Mouse (Mus musculus) cerebellum, adult 11-12 months (tissue): ENCODE measurements at regions not wholly inside any gene's neighbourhood (a gene's known extent, or its start where the extent isn't known, plus 50 kb on each side); places are given as distances from the start of the nearest gene placed in this dataset.

ENCODE experiments used
- DNase-seq: peaks from one replicate; pipeline ENCODE4 v3.0.0; 2022

DNA sequence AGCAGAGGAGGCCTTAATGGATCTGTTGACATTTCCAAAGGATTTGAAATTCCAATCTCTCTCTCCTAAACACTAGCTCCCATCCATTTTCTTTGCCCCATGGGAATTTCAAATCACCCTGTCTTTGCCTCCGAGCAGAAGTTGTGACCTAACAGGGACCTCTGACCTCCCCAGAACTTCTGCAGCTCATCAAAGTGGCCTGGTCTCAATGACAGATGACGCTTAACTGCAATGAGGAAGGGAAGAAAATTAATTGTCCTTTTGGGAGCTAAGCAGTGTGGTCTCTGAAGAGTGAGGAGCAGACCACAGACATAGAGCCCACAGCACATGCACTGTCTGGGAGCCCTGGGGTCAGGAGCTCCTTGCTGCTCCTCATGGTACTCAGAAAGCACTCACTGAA is 155.3 kb downstream of the Tox3 start:
- no peak for DNase-seq

DNA sequence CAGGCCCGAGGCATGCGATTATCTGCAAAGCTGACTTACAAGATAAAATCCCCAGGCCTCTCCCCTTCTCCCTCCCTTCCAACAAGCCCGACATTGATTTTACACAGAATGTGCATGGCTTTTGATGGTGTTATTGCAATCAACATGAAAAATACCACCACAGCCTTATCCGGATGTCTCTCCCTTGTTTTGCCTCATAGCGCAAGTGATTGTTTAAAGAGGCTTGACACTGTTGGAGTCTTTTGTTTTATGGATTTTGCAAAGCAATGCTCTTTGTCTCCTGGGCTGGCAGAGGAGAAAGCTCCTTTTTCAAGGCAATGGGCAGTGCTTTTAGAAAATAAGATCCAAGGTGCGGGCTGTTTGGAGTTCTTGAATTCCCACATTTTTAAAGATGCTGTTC is 165.3 kb downstream of the Tox3 start:
- DNase-seq = no peak

DNA sequence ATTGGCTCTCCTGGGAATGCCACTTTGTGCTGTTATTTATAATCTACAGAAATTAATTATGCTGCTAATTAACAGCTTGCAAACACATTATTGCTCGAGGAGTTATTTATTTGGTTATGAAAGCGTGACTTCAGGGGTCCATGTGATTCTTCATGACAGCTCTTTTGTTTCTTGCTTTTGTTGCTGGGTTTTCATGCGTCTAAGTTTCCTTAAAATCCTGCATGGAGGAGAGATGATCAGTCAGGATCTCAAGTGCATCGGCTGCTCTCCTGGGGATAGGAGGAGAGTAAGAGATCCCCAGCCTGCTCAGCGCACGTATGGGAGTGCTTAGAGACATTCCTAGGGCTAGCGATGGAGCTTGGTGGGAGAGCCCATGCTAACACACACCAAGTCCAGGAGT is 171.4 kb downstream of the Tox3 start:
- DNase-seq = no peak

DNA sequence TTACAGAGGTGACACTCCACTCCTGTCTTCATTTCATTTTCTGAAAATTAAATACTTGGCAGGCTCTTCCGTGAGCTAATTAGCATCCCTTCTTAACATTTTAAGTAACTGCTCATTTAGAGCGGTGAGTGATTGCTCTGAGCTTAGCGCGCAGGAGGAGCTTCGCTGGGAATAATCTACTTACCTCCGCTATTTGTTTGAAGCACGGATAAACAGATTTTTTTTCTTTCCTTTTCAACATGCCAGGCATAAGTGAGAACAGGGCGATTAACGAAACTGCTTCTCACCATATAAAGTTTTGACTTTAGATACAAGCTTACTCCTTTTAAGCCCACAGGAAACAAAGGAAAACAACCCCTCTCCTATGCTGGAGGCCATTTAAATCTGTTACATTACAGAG is 171.8 kb downstream of the Tox3 start:
- DNase-seq = no peak

DNA sequence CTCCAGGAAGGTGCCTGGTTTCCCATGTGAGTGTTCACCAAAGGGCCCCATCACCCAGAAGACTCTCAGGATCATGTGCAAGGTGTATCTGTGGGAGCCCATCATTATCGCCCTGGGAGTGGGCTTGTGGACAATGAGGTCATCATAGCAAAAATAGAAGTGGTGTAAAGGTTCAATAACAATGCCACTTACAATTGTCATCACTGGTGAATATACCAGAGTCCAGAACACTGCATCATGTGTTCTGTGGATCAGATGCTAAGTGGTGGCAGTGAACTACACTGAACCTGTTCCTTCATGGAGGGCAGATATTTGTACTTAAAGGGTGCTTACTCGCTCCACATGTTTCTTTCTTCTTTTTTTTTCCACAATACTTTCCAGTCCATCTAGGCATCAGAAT is 181.5 kb downstream of the Tox3 start:
- DNase-seq = no peak

DNA sequence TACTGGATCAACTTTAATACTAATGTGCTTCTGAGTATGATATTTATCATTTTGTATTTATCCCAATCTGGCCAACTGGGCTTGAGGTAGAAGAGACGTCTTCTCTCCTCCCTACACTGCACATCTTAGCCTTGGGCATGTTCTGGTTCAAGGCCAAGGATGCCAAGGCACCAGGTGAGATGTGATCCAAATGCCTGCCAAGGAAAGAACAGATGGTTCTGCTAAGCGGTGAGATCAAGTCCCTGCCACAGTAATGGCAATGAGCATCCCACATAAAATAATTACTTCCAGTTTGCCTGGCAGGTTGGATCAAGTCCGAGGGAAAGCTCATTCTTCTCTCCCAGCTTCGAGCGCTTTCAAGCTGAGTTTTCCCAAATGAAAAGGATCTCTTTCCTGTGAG is 196.7 kb downstream of the Tox3 start:
- peak; percentile 72 for DNase-seq

DNA sequence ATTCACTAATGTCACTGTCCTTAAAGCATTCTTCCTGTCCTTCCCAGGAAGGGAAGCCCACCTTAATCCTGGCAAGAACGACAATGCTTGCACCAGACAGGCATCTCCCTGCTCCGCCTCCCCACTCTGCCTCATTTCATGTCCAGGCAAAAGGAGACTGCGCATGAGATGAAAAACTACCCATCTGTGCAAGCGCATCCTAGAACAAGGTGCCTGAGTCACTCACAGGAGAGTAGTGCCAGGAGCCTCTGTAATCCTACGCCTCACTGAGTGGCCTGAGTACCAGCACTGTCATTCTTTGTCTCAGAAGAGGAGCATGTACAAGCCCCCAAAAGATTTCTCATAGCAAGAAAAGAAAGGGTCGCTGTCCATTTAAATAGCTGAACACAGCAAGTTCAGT is 198.2 kb downstream of the Tox3 start:
- DNase-seq = no peak

- no peak for DNase-seq
Measured at GRCm38 (mm10) chr8:90134626-90135025, 213.5 kb downstream of the Tox3 start.

- no peak for DNase-seq
Measured at GRCm38 (mm10) chr8:90130704-90131267, 217.4 kb downstream of the Tox3 start.

GRCm38 (mm10) chr8:90125426-90125825 is 222.7 kb downstream of the Tox3 start:
- no peak for DNase-seq

DNA sequence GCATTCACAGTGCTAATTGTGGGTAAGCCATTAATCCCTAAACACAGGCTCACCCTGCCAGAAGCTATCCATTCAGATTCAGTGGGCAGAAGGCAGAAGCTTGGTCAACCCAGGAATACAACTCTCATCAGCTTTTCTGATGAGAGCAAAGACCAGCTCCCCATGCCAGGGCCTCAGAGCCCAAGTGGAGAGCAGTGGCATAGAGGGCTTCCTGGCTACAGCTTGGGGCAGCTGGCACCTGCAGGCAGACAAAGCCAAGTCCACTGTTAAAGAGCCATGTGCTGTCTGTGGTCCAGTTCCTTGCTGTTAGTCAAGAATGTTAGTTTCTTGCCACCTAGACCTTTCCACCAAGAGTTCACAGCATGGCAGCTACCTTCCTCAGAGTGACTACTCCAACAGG is 225.0 kb downstream of the Tox3 start:
- peak; percentile 9 for DNase-seq

GRCm38 (mm10) chr8:90121935-90122334 is 226.2 kb downstream of the Tox3 start:
- no peak for DNase-seq

GRCm38 (mm10) chr8:90121017-90121416 is 227.1 kb downstream of the Tox3 start:
- DNase-seq = no peak

DNA sequence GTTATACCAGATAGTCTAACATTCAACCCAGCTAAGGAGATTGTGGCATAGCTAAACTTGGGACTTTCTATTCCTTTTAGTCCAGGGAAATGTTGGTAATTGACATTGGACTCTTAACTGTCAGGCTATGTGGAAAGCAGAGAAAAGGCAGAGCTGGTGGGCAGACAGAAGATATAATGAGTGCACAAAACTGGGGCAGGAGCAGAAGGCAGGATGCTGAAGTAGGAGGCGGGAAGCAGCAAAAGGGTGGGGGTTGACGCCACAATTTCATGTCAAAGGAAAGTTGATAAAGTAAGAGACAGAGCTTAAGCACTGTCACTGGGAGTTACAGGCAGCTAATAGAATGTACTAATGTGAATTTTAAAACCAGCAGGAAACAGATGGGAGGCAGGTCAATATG is 232.7 kb downstream of the Tox3 start:
- DNase-seq = no peak

DNA sequence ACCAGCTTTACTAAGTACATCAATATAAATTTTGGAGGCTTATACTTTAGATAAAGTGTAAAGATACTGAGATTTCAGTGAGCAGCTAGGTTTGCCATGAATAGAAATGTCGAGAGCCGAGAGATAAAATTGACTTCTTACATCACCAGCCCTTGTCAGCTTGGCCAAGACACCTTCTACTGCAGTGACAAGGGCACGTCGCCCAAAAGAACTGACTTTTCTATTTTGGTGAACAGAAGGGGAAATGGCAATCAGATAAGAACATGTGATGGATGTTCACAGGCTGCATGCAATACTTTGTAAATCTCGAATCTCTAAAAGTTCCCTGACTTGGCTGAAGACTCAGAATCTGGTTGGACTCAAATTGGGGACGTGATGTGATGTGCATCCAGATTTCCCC is 247.6 kb downstream of the Tox3 start:
- no peak for DNase-seq

DNA sequence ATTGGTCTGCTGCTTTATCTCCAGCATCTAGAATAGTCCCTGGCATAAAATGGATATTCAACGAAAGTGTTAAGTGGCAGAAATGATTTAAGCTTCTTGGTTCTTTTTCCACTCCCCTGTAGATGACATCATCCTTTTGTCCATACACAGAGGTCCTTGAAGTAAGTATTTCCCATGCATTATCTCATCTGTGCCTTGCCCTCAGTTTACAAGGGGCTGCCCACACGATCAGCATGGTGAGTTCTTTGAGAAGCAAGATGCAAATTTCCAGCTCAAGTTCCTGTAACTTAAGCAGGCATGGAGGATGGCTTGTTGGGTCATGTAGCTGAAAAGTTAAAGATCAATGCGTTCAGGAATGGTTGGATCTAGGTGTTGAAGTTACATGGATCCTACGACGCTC is 265.5 kb downstream of the Tox3 start:
- no peak for DNase-seq

GRCm38 (mm10) chr8:90076381-90076780 is 271.8 kb downstream of the Tox3 start:
- DNase-seq = no peak

- no peak for DNase-seq
Measured at GRCm38 (mm10) chr8:90075796-90076195, 272.3 kb downstream of the Tox3 start.

GRCm38 (mm10) chr8:90070006-90070405 is 278.1 kb downstream of the Tox3 start:
- no peak for DNase-seq

GRCm38 (mm10) chr8:90069411-90069993 is 278.6 kb downstream of the Tox3 start:
- no peak for DNase-seq

DNA sequence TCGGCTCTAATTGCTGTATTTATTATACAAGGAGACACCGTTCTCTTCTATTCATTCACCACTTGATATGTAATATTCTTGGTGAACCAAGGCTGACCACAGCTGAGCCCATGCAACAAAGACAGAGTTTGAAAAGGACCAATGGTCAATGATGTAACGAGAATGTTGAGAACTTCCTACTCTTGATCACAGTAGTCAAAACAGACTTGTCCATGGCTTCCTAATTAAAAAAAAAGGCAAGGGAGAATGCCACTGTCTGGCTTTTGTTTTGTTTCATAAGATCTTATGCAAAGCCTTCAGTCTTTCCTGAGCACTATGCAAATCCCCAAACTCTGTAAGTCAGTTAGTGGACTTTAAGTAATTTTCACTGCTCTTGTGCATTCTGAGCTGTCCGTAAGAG is 279.7 kb downstream of the Tox3 start:
- no peak for DNase-seq

GRCm38 (mm10) chr8:90064381-90064780 is 283.8 kb downstream of the Tox3 start:
- DNase-seq = no peak

DNA sequence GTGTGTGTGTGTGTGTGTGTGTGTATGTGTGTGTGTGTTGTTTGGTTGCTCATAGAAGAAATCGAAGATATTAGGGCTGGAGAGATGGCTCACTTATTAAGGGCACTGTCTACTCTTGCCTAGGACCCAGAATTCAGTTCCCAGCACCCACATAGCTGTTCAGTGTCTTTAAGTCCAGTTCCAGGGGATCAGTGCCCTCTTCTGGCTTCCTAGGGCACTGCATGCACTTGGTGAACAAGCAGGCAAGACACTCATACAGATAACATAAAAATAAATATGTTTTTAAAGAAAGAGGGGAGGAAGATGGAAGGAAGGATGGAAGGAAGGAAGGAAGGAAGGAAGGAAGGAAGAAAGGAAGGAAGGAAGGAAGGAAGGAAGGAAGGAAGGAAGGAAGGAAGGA is 284.9 kb downstream of the Tox3 start:
- DNase-seq = no peak

GRCm38 (mm10) chr8:90058631-90059166 is 289.4 kb downstream of the Tox3 start:
- no peak for DNase-seq

DNA sequence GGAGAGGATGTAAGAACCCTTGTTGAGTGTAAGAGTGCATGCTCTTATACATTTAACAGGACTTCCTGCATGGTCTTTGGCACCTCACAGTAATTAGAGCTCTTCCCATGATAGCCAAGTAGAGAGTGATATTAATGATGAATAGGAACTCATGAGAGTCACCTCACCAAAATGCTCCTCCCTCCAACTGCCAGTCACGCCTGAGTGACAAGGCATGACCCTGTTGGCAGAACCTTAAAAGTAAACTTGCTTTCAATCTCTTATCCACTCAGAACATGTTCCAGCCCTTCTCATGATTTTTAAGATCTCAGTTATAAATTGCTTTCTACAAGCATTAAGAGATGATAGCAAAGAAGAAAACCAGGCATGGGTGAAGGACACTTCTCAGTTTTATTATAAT is 291.8 kb downstream of the Tox3 start:
- no peak for DNase-seq
